Mouse (Mus musculus) layer of hippocampus, adult 9-11 months (tissue): ENCODE data around the gene Map1a.

Experiments used
- DNase-seq: peaks from one replicate; pipeline ENCODE4 v3.0.0; 2022

Gene Map1a

DNA sequence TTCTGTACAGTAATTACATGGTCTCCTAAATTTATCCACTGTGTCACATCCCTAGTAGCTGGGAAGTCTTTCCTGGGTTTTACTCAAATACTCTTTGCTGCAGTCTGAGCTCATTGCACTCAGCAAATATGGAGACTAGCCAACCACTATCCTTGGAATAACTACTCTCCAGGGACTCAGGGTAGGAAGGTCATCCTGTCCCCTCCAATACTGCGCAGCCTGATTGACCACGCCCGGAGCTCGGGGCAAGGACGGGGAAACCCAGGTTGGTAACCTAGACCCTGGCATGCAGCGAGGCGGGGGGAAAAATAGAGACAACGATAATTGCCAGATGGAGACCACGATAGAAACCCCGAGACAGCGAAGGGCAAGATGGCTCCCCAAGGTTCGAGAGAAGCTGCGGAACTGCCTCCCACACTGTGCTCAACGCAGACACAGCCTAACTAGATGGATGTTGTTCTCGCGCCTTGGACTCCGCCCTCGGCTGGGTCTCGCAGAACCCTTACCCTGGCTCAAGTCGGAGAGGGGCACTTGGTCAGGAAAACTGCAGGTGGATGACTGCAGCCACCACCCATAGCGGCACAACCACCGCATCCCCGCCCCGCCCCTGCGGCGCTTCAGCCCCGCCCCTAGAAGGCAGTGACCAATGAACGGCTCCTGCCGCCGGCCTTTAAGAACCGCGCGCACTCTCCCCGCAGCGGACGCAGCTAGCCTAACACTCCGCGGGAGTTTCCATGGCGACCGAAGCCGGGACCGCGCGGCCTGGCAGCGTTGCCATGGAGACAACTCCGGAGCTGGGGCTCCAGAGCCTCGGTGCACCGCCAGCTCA is at the start of gene Map1a:
TSS of gene Map1a (plus strand) at position 700 of the 829 bp plus-strand sequence.
- DNase-seq = peak; percentile 98

DNA sequence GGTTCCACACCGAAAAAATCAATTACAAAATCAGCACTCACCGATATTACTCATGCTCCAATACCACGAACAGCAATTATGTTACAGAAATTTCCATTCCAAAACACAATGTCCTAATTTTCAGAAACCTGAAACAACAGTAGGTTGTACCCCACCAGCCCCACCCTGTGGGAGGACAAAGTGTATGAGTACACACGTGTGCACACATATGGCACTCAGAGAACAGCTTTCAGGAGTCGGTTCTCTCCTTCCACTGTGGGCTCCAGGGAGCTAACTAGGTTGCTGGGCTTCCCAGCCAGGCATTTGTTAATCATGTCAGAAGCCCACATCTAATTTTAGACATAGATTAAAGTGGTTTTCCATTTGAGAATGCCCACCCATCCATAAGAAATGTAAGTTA is 45.3 kb upstream of the Map1a start:
- peak; percentile 60 for DNase-seq

- DNase-seq = no peak
Observed at GRCm38 (mm10) chr2:121249758-121250157, 39.6 kb upstream of the Map1a start.

DNA sequence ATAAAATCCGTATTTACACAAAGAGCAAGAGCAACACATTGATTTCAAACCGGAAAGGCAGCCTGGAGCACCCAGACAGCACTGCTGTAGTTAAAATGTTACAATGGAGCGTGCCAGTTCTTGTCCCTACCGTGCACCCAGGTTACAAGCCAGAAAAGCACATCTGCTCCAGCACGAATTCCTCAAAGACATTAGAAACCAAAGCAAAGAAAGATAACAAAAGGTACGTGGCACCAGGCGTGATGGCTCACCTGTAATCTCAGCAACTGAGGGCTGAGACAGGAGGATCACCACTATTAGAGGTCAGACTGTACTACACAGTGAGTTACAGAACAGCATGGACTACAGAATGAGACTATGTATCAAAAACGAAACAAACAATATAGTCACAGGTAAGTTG is 21.0 kb upstream of the Map1a start:
- no peak for DNase-seq

DNA sequence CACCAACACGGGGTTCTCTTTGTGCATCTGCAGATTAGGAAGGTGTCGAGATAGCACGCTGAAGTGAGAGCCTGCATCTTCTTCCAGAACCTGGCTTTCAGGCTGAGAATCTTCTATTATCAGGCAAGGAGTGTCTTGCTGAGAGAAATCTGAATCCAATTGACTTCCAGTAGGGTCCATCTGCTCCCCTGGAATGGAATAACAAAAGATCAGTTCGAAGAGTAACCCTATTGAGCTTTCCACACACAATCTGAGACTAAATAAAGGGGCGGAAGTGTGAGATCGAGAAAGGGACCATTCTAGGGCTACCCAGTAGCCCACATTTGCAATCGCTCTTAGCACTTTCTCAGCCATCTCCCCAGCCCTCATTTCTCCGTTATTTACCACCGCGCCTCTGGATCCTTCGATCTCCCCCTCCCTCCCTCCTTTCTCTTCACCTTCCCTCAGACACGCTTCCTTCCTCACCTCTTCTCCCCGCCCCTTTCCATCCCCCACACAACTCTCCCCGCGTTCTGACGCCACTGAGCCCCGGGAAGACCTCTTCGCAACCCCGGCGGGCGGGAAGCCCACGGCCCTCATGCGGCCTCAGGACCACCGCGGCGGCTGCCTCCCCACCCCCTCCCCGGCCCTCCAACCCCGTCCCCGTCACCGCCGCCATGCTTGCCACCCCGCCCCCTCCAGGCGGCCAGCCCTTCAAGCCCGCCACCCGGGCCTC is 18.7 kb upstream of the Map1a start:
- no peak for DNase-seq

DNA sequence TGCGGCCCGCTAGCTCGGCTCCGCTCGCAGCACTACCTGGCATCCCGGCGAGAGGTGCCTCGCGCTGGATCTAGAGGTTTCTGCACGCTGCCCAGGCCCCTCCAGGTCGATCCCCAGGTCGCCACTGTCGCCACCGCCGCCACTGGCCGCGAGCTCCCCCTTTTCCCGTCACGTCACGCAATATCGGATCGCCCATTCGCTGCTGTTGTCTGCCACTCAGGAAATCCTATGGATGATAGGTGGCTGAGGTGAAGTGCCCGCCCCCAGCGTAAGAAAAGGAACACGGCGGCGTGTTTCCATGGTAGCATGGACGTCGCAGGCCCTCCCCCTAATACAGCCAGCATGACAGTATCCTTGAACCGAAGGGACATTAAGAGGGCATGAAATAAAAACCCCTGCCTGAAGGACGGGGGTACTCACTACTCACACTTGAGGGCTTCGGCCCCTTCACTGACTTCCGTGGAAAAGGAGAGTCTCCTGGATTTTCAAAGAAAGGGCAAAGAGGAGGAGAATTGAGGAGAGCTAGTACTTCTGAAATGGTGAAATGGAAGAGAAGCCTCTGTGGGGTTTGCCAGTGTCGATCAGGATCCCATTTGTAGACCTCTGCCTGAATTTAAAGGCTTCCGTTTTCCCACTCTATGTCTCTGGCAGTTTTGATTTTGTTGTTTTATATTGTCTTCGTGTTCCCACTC is 18.0 kb upstream of the Map1a start, which contains the start of gene Trp53bp1:
TSS of gene Trp53bp1 (minus strand) at position 172 of the 692 bp plus-strand sequence.
- DNase-seq = peak; percentile 96

GRCm38 (mm10) chr2:121271928-121272516 is 17.4 kb upstream of the Map1a start:
- DNase-seq = peak; percentile 21

- no peak for DNase-seq
Observed at GRCm38 (mm10) chr2:121287850-121288249, 1.6 kb upstream of the Map1a start.

DNA sequence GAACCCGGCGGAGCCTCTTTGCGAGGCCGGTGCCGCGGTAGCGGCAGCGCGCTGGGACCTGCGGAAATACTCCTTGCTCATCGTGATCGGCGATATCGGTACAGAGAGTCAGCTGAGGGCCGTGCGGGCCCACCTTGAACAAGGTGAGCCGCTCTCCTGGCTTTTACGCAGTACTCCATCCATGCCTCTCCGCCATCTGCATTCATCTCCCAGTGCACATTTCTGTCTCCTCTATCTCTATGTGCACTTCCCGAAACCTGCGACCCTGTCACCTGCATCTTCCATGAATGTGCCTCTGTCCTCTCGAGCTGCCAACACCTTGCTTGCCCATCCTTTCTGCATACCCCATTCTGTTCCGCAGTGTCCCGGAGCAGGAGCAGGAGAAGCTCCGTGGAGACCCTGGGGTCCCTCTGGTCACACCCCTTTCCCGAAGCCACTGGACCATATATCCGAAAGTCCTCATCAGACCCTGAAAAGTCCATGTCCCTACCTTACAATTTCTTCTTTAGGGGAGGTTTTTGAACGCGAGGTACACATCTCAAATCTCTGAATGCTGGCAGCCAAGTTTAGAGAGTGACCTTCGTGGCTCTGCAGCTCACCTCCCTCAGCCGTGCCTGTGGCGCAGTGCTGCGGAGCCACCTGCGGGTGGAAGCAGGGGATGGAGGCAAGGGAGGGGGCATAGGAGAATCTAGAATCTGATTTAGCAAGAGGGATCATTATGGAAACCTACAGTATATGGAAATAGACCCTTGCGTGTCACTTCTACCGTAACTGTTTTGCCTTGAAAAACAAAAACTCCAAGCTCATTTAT is 535 bp downstream of the Map1a start:
- no peak for DNase-seq

DNA sequence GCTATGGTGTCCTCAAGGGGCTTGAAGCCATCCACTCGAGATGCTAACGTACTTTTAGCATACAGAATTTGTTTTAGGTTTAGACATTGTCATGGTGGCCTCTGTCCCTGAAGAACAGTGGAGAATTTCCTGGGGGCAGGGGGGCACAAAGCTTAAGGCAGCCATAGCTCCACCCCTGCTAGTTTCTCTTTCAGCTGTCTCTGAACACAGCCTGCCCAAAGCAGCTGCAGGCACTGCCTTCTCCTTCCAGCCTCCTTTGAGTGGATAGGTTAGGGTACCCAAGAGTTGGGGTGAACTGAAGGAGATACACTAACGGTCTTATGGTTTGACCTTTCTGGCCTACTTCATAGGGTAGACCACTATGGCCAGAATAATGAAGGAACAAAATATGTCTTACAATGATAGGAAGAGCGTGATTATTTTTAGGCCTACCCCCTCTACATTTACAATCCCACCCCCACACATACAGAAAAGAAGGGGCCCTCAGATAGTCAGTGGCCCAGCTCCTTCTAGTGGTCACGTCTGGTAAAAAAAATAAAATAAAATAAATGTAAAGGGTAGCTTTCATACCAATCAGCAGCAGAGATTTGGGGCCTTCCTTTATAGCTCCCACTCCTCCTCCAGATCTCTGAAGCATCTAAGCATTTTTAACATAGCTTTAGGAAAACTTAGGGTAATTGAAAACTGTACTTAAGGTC is 3.1 kb downstream of the Map1a start:
- DNase-seq = no peak

DNA sequence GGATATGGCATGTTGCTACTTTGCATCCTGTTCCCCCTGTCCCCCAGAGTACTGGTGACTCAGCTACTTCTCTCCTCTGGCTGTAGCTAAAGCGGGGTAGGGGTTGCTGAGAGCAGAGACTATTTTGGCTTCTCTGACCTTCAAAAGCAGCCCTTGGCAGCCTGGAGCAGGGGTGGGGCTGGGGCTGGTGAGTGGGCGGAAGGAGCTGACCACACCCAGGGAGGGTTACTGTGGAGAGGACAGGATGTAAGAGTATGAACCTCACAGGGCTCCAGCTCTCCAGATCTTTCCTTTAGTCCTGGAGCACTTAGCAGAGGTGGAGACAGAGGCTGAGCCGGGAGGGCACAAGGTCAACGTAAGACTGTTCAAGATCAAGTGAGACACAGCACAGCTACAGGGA is 4.8 kb downstream of the Map1a start:
- no peak for DNase-seq

- DNase-seq = peak; percentile 80
Observed at GRCm38 (mm10) chr2:121294753-121295607, 5.6 kb downstream of the Map1a start.

GRCm38 (mm10) chr2:121295608-121296571 is 6.5 kb downstream of the Map1a start:
- peak; percentile 76 for DNase-seq

DNA sequence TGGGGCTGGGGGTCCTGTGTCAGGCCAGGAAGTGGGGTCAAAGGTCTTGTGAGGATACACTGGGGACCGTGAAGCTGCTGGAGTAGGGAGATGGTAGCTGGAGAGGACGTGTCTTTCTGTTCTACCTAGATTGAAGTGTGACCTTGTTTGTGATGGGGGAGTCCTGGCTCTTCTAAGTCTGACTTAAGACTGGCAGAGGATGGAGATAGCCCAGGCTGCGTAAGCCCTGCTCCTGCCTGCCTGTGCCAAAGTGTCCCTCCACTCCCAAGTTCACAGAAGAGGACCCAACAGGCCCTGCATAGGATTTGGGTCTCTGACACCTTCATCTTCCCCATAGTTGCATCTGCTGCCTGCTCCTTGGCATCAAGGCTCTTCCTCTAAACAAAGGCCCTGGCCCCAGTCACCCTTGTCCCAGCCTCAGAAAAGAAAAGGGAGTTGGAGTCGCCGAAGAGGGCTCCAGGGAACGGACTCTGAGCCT is 7.4 kb downstream of the Map1a start:
- DNase-seq = no peak

- DNase-seq = no peak
Observed at GRCm38 (mm10) chr2:121297701-121298100, 8.3 kb downstream of the Map1a start.

DNA sequence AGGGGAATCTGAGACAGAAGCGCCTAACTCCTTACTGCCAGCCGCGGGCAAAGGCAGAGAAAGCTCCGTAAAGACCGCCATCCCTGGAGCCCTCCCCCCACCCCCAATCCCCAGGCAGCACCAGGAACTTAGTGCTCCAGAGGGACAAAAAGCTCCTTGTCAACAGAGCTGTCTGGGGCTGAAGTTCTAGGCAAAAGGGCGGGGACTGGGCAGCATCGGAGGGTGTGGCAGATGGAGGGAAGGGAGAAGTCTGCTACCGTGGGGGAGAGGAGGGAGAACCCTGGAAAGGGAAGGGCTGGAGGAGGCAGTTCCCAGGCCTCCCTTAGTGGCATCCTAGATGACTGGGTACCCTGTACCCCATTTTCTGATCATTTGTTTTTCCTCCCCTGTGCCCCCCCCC is 8.7 kb downstream of the Map1a start:
- peak; percentile 72 for DNase-seq

GRCm38 (mm10) chr2:121299471-121299870 is 10.1 kb downstream of the Map1a start:
- DNase-seq = no peak

- no peak for DNase-seq
Observed at GRCm38 (mm10) chr2:121300036-121300435, 10.6 kb downstream of the Map1a start.

GRCm38 (mm10) chr2:121308997-121309416 is 19.6 kb downstream of the Map1a start:
- DNase-seq = no peak
